Mouse (Mus musculus) testis, adult 2 months (tissue): ENCODE results near the gene Rilp. TPM values are rescaled to one million over a fixed set of nuclear protein-coding genes. Genes with fewer than 3 reads are reported as not detected.

Experiments used
- H3K27ac ChIP-seq: fragments of 200-500 bp; 2 replicates; pipeline ENCODE4 v1.5.1; 2012; ENCODE audit warnings: low read depth, low read length; ENCODE audit not compliant: control insufficient read depth, insufficient read depth
- H3K27me3 ChIP-seq: fragments of 200-500 bp; 2 replicates; pipeline ENCODE4 v1.6.1; 2012; ENCODE audit warnings: mild to moderate bottlenecking, low read length, moderate library complexity; ENCODE audit not compliant: control insufficient read depth, insufficient read depth
- H3K36me3 ChIP-seq: fragments of 200-500 bp; 2 replicates; pipeline ENCODE4 v1.6.1; 2012; ENCODE audit warnings: mild to moderate bottlenecking, low read length; ENCODE audit not compliant: control insufficient read depth, insufficient read depth
- H3K4me1 ChIP-seq: fragments of 200-500 bp; 2 replicates; pipeline ENCODE4 v1.6.1; 2012; ENCODE audit warnings: low read length; ENCODE audit not compliant: control insufficient read depth, insufficient read depth
- H3K4me3 ChIP-seq: fragments of 200-500 bp; 2 replicates; pipeline ENCODE4 v1.5.1; 2012; ENCODE audit warnings: low read depth, mild to moderate bottlenecking, low read length, moderate library complexity, mixed read lengths; ENCODE audit not compliant: control insufficient read depth
- CTCF ChIP-seq: fragments of 200-500 bp; IDR thresholded peaks from 2 replicates; pipeline ENCODE4 v1.5.1; 2012; ENCODE audit warnings: low read depth, mild to moderate bottlenecking, inconsistent platforms, low read length, moderate library complexity; ENCODE audit not compliant: control insufficient read depth, insufficient read depth, insufficient replicate concordance
- POLR2A ChIP-seq: fragments of 200-500 bp; IDR thresholded peaks from 2 replicates; pipeline ENCODE4 v1.6.1; 2012; ENCODE audit warnings: low read depth, mild to moderate bottlenecking, inconsistent platforms, low read length, moderate library complexity; ENCODE audit not compliant: control insufficient read depth
- polyA plus RNA-seq: library from polyadenylated mRNA; depleted of rRNA; stranded (reverse); fragments of >200 nt; gene quantifications from 2 replicates; pipeline ENCODE4 v1.2.3, GENCODE M21; 2012

The Rilp gene
- polyA plus RNA-seq, 1 experiment: 0.94 TPM

DNA sequence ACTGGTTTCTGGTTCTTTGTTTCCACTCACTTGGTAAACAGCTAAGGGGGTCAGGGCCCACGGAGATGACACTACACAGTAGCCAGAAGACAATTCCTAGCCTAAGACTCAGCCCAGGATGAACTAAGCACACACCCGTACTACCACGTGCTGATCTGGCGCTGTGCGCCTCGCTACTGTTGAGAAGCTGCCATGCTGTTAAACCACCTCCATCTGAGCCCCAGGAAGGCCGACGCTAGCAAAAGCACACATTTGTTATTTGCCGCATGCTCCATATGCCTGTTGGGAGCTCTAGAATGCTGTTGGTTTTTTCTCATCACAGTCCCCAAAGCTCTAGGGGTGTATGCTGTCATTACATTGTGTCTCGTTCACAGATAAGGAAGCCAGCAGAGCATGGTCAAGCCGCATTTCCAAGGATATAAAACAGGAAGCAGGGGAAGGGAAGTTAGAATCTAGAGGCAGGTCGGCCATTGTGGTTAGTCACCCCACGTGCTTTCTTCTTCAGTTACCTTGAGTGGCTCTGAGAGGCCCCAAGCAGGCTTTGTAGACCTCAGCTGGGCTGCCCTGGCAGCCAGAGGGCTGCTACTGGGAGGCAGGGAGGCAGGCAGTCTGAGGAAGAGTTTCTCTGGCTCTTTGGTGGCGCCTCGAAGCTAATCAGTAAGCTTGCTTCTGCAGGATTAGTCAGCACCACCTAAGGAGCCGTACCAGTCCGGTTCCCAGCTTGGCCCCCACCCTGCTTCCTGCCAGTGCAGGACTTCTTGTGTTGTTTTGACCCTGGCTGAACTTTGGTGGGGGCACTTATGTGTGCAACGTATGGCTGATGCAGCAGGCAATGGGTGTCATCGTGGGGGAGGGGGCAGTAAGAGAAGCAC, 31.1 kb downstream of the Rilp start:
- Histone ChIP-seq H3K27me3 (no peaks in the 10 kb centered on the region), H3K4me1 (peaks cover 13% of the 10 kb centered on the region), H3K4me3 (no peak overlapping the region), H3K36me3 (no peaks in the 10 kb centered on the region; the same call in none of the 2 replicates), H3K27ac (no peak overlapping the region)
- no peak for TF ChIP-seq CTCF
- no peak for TF ChIP-seq POLR2A

GRCm38 (mm10) chr11:75544713-75545112, 34.8 kb downstream of the Rilp start:
- Histone ChIP-seq H3K36me3 (no peaks in the 10 kb centered on the region; the same call in 1 of the 2 replicates), H3K4me3 (no peak overlapping the region), H3K4me1 (peaks cover 2% of the 10 kb centered on the region; the same call in 1 of the 2 replicates), H3K27me3 (no peaks in the 10 kb centered on the region), H3K27ac (no peak overlapping the region)
- TF ChIP-seq POLR2A: no peak
- no peak for TF ChIP-seq CTCF

- TF ChIP-seq POLR2A (no peak), CTCF (no peak)
- H3K27ac ChIP-seq: peak overlapping the region; percentile 41
Measured at GRCm38 (mm10) chr11:75546057-75546456, 36.2 kb downstream of the Rilp start.

GRCm38 (mm10) chr11:75549658-75550111, 39.8 kb downstream of the Rilp start:
- Histone ChIP-seq H3K27me3 (no peaks in the 10 kb centered on the region), H3K36me3 (no peaks in the 10 kb centered on the region; the same call in 1 of the 2 replicates), H3K27ac (0 out of 2 replicates have a peak overlapping the region, but pooled peaks have one; percentile 7), H3K4me3 (no peak overlapping the region), H3K4me1 (peaks cover 6% of the 10 kb centered on the region; the same call in 1 of the 2 replicates)
- TF ChIP-seq POLR2A (no peak), CTCF (no peak)

More at GRCm38 (mm10) chr11:75546057-75546456, 36.2 kb downstream of the Rilp start:
- Histone ChIP-seq H3K27me3 (no peaks in the 10 kb centered on the region), H3K4me3 (no peak overlapping the region), H3K4me1 (peaks cover 5% of the 10 kb centered on the region; the same call in 1 of the 2 replicates), H3K36me3 (no peaks in the 10 kb centered on the region; the same call in 1 of the 2 replicates)

DNA sequence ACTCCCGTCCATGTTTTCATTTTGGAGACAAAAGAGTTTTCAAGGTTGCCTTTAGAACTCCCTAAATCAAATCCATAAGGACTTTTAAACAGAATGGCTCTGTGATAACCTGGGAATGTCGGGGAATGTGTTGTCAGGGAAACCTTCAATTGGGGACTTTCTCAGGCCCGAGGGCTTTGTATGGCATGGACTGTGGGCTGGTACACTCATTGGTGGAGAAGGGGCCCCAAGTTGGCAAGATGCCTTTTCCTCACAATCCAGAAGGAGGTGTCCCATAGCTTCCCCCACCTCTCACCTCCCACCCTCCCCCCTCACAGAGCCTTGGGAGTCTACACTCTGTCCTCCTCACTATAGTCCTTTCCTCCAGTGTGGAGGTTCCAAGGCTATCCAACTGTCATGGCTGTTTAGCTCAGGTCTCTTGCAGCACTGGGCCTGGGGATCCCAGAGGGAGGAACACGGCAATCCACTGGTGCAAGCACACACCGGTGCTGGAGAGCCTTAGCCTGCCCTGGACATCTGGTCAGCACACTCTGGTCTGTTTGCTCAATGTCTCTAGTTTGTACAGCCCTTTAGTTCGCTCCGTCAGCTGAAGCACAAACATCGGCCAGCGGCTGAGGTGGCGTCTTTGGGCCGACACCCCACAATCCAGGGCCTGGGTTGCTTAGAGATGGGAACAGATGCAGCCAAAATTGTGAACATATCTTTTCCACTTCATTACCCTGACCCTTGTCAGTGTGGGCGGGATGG, 40.5 kb downstream of the Rilp start:
- TF ChIP-seq POLR2A: no peak
- TF ChIP-seq CTCF: no peak
- peaks cover 6% of the 10 kb centered on the region; the same call in 1 of the 2 replicates for H3K4me1 ChIP-seq
- H3K36me3 ChIP-seq: no peaks in the 10 kb centered on the region; the same call in 1 of the 2 replicates
- H3K27ac ChIP-seq: peak overlapping the region; percentile 73
- no peak overlapping the region for H3K4me3 ChIP-seq
- no peaks in the 10 kb centered on the region for H3K27me3 ChIP-seq

DNA sequence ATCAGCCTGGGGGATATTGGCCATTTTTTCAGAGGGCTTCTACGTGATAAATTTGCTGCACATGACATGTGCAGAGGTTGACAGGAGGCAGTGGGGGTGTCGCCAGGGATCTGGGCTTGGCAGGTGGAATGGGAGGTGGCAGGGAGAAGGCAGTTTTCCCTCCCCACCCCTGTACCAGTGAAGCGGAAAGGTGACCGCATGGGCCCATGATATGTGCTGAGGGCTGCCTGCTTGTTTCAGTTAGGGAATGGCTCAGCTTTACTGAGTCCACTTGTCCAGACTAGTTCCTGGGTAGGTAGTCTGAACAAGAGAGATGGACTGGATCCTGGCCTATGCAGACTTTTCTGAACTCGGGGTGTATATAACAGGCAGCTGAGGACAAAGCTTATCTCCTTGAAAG, 41.4 kb downstream of the Rilp start:
- Histone ChIP-seq H3K4me3 (no peak overlapping the region), H3K27ac (peak overlapping the region; percentile 55), H3K36me3 (no peaks in the 10 kb centered on the region), H3K27me3 (no peaks in the 10 kb centered on the region), H3K4me1 (peaks cover 6% of the 10 kb centered on the region; the same call in 1 of the 2 replicates)
- no peak for TF ChIP-seq POLR2A

GRCm38 (mm10) chr11:75551961-75552441, 42.1 kb downstream of the Rilp start:
- peaks cover 6% of the 10 kb centered on the region; the same call in 1 of the 2 replicates for H3K4me1 ChIP-seq
- no peak overlapping the region for H3K27ac ChIP-seq
- H3K36me3 ChIP-seq: no peaks in the 10 kb centered on the region
- no peak overlapping the region for H3K4me3 ChIP-seq
- H3K27me3 ChIP-seq: no peaks in the 10 kb centered on the region
- no peak for TF ChIP-seq POLR2A
- TF ChIP-seq CTCF: no peak
